Mouse (Mus musculus): ENCODE measurements around the gene Blzf1.

Blzf1 gene

GRCm38 (mm10) chr1:164294071-164294470, 13.2 kb downstream of the Blzf1 start:
- DNase-seq (ENCODE audit: low spot score) = no peak

- no peak for DNase-seq (ENCODE audit: low spot score)
These were observed 15.2 kb downstream of the Blzf1 start for GRCm38 (mm10) chr1:164292040-164292439.

- no peak for DNase-seq (ENCODE audit: low spot score)
These were observed 19.9 kb downstream of the Blzf1 start for GRCm38 (mm10) chr1:164287406-164287805.

GRCm38 (mm10) chr1:164284007-164284406, 23.3 kb downstream of the Blzf1 start:
- no peak for DNase-seq (ENCODE audit: low spot score)

- DNase-seq (ENCODE audit: low spot score) = no peak
These were observed 28.0 kb downstream of the Blzf1 start for GRCm38 (mm10) chr1:164279332-164279731.

- DNase-seq (ENCODE audit: low spot score) = no peak
These were observed 30.7 kb downstream of the Blzf1 start for GRCm38 (mm10) chr1:164276552-164276951.

- peak; percentile 95 for DNase-seq (ENCODE audit: low spot score)
These were observed 31.8 kb downstream of the Blzf1 start, which contains the start of gene Ccdc181 for GRCm38 (mm10) chr1:164275455-164275954. TSS of gene Ccdc181 (plus strand) at chr1:164275585.

GRCm38 (mm10) chr1:164273659-164274058, 33.6 kb downstream of the Blzf1 start:
- DNase-seq (ENCODE audit: low spot score) = no peak

GRCm38 (mm10) chr1:164270941-164271340, 36.3 kb downstream of the Blzf1 start:
- no peak for DNase-seq (ENCODE audit: low spot score)

GRCm38 (mm10) chr1:164261553-164261952, 45.7 kb downstream of the Blzf1 start:
- DNase-seq (ENCODE audit: low spot score) = no peak

GRCm38 (mm10) chr1:164260171-164261028, 46.9 kb downstream of the Blzf1 start:
- DNase-seq (ENCODE audit: low spot score) = no peak

GRCm38 (mm10) chr1:164254836-164255235, 52.5 kb downstream of the Blzf1 start:
- no peak for DNase-seq (ENCODE audit: low spot score)

- no peak for DNase-seq (ENCODE audit: low spot score)
These were observed 54.7 kb downstream of the Blzf1 start for GRCm38 (mm10) chr1:164252551-164252950.

GRCm38 (mm10) chr1:164251438-164251837, 55.9 kb downstream of the Blzf1 start:
- DNase-seq (ENCODE audit: low spot score) = no peak

GRCm38 (mm10) chr1:164250391-164251150, 56.7 kb downstream of the Blzf1 start:
- no peak for DNase-seq (ENCODE audit: low spot score)

- no peak for DNase-seq (ENCODE audit: low spot score)
These were observed 58.0 kb downstream of the Blzf1 start for GRCm38 (mm10) chr1:164249332-164249711.

GRCm38 (mm10) chr1:164248465-164249331, 58.6 kb downstream of the Blzf1 start, which contains the start of gene Slc19a2:
TSS of gene Slc19a2 (plus strand) at chr1:164249046.
- peak; percentile 100 for DNase-seq (ENCODE audit: low spot score)

- DNase-seq (ENCODE audit: low spot score) = no peak
These were observed 59.3 kb downstream of the Blzf1 start for GRCm38 (mm10) chr1:164247971-164248370.

GRCm38 (mm10) chr1:164247442-164247841, 59.8 kb downstream of the Blzf1 start:
- DNase-seq (ENCODE audit: low spot score) = no peak

GRCm38 (mm10) chr1:164242809-164243208, 64.5 kb downstream of the Blzf1 start:
- DNase-seq (ENCODE audit: low spot score) = no peak

- DNase-seq (ENCODE audit: low spot score) = no peak
These were observed 65.8 kb downstream of the Blzf1 start for GRCm38 (mm10) chr1:164241494-164241893.
